Mouse (Mus musculus) heart, adult 2 months (tissue): Measurements from ENCODE around the gene Ndufc1. TPM values are rescaled to one million over a fixed set of nuclear protein-coding genes. Genes with fewer than 3 reads are reported as not detected.

Experiments
- DNase-seq, 2 experiments: peaks; one replicate each; pipeline ENCODE4 v3.0.0; 2021
- H3K27ac ChIP-seq: fragments of 200-600 bp; 2 replicates; pipeline ENCODE4 v1.8.1; 2022
- H3K27me3 ChIP-seq: fragments of 200-500 bp; 2 replicates; pipeline ENCODE4 v1.6.1; 2012; ENCODE audit warnings: mild to moderate bottlenecking, low read length, inconsistent platforms, mixed read lengths; ENCODE audit not compliant: control insufficient read depth, insufficient read depth
- H3K36me3 ChIP-seq: fragments of 200-500 bp; 2 replicates; pipeline ENCODE4 v1.6.1; 2012; ENCODE audit warnings: low read length, inconsistent platforms; ENCODE audit not compliant: control insufficient read depth, insufficient read depth
- H3K4me1 ChIP-seq: fragments of 200-500 bp; 2 replicates; pipeline ENCODE4 v1.6.1; 2011; ENCODE audit warnings: low read length; ENCODE audit not compliant: control insufficient read depth, insufficient read depth
- H3K4me3 ChIP-seq: fragments of 200-600 bp; 2 replicates; pipeline ENCODE4 v1.8.1; 2022
- H3K79me2 ChIP-seq: fragments of 200-500 bp; replicated peaks from 2 replicates; pipeline ENCODE4 v1.6.1; 2012; ENCODE audit warnings: mild to moderate bottlenecking, inconsistent platforms, low read length, moderate library complexity, mixed read lengths; ENCODE audit not compliant: control insufficient read depth, insufficient read depth
- H3K9ac ChIP-seq: fragments of 200-500 bp; 2 replicates; pipeline ENCODE4 v1.6.1; 2012; ENCODE audit warnings: low read depth, mild to moderate bottlenecking, control low read depth, inconsistent platforms, low read length, mixed read lengths
- CTCF ChIP-seq: fragments of 200-600 bp; IDR thresholded peaks from 2 replicates; pipeline ENCODE4 v1.8.1; 2022; ENCODE audit warnings: antibody characterized with exemption, mild to moderate bottlenecking, moderate library complexity
- EP300 ChIP-seq: fragments of 200-500 bp; IDR thresholded peaks from 2 replicates; pipeline ENCODE4 v1.6.1; 2011; ENCODE audit warnings: low read depth, low read length, control low read depth; ENCODE audit not compliant: insufficient read depth
- POLR2A ChIP-seq: fragments of 200-500 bp; IDR thresholded peaks from 2 replicates; pipeline ENCODE4 v1.6.1; 2011; ENCODE audit warnings: mild to moderate bottlenecking, low read depth, low read length, control low read depth; ENCODE audit not compliant: insufficient read depth
- WGBS: fragments of 180-500 bp; shearing (Covaris S2); methylation state at CpG from one replicate; pipeline ENCODE4 v1.1.7; 2018; 5-methylcytosine and 5-hydroxymethylcytosine counted together
- intact Hi-C: fragments of 180-260 bp; cut with DNase I; formaldehyde crosslinking; loops from one replicate; pipeline ENCODE4 v1.15.1; 2025
- polyA plus RNA-seq: library from polyadenylated mRNA; depleted of rRNA; stranded (reverse); fragments of >200 nt; gene quantifications from 2 replicates; pipeline ENCODE4 v1.2.3, GENCODE M21; 2012
- total RNA-seq, 2 experiments: library from RNA; stranded (reverse); gene quantifications; 2 replicates each; pipeline ENCODE4 v1.2.3; 2021

Ndufc1 gene
- total and polyA plus RNA-seq, 3 experiments = 770 to 1,819 (median 1,555) TPM

DNA sequence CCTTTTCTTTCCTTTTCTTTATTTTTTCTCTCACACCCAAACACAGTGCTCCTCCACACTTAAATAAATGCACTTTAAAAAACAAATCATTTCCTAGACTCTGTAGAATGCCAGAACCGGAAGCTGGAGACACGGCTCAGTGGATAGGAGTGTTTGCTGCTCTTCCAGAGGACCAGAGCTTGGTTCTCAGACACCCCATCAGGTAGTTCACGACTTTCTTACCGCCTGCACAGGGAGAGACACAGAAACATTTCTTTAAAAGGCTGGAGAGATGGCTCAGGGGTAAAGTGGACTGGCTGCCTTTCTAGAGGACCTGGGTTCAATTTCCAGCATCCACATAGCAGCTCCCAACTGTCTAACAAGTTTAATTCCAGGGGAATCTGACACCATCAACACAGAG is 9.3 kb downstream of the Ndufc1 start:
- no peaks in the 10 kb centered on the region for H3K79me2 ChIP-seq
- no peak overlapping the region for H3K9ac ChIP-seq
- H3K4me3 ChIP-seq = no peak overlapping the region
- 45% methylated on average over 4 of the region's 4 CpGs for WGBS
- H3K27me3 ChIP-seq = no peaks in the 10 kb centered on the region
- DNase-seq = no peak
- H3K4me1 ChIP-seq = no peaks in the 10 kb centered on the region
- no peak for TF ChIP-seq EP300
- no peak for TF ChIP-seq CTCF
- no peak for TF ChIP-seq POLR2A
- no peaks in the 10 kb centered on the region for H3K36me3 ChIP-seq
- H3K27ac ChIP-seq = no peak overlapping the region
- intact Hi-C loops = no loop called here

DNA sequence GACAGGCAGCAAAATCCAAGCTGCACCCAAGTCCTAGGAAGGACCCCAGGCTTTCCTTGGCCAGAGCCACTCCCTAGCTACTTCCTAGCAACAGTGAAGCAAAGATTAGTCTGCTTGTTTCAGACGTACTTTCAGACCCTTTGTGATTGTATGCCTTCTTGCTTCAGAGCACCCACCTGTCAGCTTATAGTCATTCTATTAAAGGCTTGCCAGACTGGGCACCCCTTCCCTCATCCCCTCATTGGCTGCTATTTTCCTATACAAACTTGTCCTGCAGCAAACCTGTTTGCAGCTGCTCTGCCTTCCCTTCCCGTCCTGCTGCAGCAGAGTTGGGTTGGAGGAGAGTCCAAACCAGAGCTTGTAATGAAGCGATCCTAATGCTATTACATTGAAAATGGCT is 10.1 kb downstream of the Ndufc1 start:
- H3K27ac ChIP-seq = no peak overlapping the region
- H3K27me3 ChIP-seq = no peaks in the 10 kb centered on the region
- 45% methylated on average over 3 of the region's 3 CpGs for WGBS
- intact Hi-C loops = no loop called here
- no peak overlapping the region for H3K4me3 ChIP-seq
- no peaks in the 10 kb centered on the region for H3K36me3 ChIP-seq
- no peak overlapping the region for H3K9ac ChIP-seq
- H3K4me1 ChIP-seq = no peaks in the 10 kb centered on the region
- no peak for TF ChIP-seq EP300
- TF ChIP-seq CTCF = no peak
- no peak for TF ChIP-seq POLR2A
- DNase-seq = no peak
- H3K79me2 ChIP-seq = no peaks in the 10 kb centered on the region

DNA sequence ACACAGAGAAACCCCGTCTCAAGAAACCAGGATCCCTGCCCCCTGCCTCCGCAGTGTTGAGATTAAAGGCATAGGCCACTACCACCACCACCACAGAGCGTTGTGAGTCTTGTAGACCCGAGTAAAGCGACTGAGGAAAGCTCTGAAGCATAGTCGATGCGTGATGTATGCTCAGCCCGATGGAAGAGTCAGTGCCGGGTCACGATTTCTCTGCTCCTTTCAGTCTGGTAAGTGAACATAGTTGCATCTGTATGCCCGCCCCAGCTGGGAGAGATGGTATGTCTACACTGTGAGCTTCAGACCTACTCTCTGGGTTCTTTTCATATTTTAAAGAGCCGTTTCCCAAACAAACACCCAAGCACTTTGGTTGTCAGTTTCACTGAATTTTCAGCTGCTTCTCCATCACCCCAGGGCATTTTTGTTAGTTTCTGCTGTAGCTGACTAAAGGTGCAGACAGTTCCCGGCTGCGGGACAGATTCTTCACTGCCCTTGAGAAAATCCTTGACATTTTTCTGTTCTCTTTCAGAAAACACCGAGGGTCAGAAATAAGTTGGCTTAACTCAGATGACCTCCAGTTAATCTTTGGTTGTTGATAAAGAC is 11.0 kb downstream of the Ndufc1 start:
- Histone ChIP-seq H3K9ac (no peak overlapping the region), H3K79me2 (no peaks in the 10 kb centered on the region), H3K4me3 (no peak overlapping the region), H3K27me3 (no peaks in the 10 kb centered on the region), H3K4me1 (no peaks in the 10 kb centered on the region), H3K36me3 (no peaks in the 10 kb centered on the region), H3K27ac (no peak overlapping the region)
- WGBS = 79% methylated on average over 15 of the region's 15 CpGs
- no peak for TF ChIP-seq POLR2A
- TF ChIP-seq EP300 = no peak
- no peak for TF ChIP-seq CTCF
- intact Hi-C loops = loop anchor here (2.0 kb wide), 1 partner anchor 19 kb away; no protein-coding TSS in a partner anchor
- no peak for DNase-seq

DNA sequence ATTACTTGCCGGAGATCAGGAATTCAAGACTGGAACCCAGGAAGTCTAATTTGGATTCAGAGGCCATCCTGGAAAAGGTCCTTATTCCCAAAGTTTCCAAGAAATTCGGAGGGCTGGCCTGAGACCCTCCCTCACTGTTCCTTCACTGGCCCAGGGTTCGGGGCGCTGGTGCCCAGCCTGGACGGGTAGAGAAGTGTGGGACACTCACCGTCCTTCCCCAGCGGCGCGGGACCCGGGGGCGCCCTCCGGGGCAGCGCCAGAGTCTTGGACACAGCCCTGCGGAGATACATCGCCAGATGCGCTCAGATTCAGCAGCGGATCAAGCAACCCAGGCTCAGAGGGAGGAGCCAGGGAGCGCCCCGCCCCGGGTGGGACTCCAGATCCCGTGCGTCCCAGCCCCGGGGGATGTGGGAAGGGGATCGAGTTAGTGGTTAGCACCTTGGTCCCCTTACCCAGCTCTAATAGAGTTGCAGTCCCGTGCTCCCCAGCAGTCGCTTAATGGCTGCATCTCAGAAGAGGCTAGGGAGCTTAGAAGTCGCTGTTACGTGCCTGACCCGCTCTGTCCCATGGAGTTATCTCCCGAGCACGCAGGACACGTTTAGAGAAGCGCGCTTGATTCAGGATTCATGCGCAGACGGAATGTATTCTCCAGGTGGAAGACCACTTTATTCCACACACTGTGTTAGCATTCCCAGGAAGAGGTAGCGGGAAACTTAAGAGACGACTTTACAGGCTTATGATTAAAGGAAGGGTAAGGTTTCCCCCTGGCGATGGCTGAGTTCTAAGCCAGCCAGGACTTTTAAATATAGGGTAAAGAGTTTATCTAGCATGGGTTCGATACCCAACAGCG is 12.3 kb downstream of the Ndufc1 start, which contains the start of gene Mgarp:
TSS of gene Mgarp (minus strand) at position 520 of the 850 bp plus-strand sequence.
- WGBS = 3% methylated on average over 41 of the region's 41 CpGs
- peak within 1 kb of the TSS; percentile 12 for H3K9ac ChIP-seq
- H3K27ac ChIP-seq = 0 out of 2 replicates have a peak within 1 kb of the TSS, but pooled peaks have one; percentile 2
- no peaks in the 10 kb centered on the region for H3K36me3 ChIP-seq
- intact Hi-C loops = loop anchor here (2.0 kb wide), 1 partner anchor 18 kb away; no protein-coding TSS in a partner anchor
- H3K27me3 ChIP-seq = no peaks in the 10 kb centered on the region
- no peaks in the 10 kb centered on the region for H3K79me2 ChIP-seq
- peak within 1 kb of the TSS; percentile 56 for H3K4me3 ChIP-seq
- TF ChIP-seq CTCF (peak; percentile 65), EP300 (no peak), POLR2A (no peak)
- DNase-seq = peak; percentile 76 to 84
- H3K4me1 ChIP-seq = no peaks in the 10 kb centered on the region

DNA sequence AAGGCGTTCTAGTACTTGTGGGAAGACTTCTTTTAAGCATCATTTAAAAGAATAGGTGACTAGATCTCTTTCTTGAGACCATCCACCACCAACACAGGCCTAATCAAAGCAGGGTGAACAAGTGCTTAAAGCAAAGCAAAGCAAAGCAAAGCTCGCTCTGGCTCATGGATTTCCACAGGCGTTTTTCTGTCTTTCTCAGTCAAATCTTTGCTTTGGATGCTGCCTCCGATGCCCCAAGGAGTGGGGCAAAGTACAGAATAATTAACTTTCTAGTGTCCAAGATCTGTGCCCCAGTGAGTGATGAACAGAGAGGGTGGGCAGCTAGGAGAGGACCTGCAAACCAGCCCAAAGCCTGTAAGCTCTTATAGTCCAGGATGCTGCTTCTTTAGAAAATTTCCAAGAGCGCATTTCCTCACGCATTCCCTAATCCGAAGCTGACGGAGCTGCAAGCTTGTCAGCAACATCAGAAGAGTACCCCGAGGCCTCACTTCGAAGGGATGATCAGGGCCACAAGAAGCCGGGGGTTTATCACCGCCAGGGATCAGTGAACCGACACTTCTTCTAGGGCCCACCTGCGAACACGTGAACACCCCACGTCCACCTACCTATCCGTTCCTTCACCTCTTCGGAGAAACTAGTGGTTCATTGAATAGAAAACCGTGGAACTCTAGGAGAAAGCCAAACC is 13.2 kb downstream of the Ndufc1 start:
- Histone ChIP-seq H3K36me3 (no peaks in the 10 kb centered on the region), H3K79me2 (no peaks in the 10 kb centered on the region), H3K9ac (no peak overlapping the region), H3K4me3 (no peak overlapping the region), H3K27ac (no peak overlapping the region), H3K4me1 (no peaks in the 10 kb centered on the region), H3K27me3 (no peaks in the 10 kb centered on the region)
- intact Hi-C loops = loop anchor here (2.0 kb wide), 1 partner anchor 17 kb away; no protein-coding TSS in a partner anchor
- DNase-seq = no peak
- TF ChIP-seq CTCF = no peak
- TF ChIP-seq POLR2A = no peak
- no peak for TF ChIP-seq EP300
- WGBS = 66% methylated on average over 19 of the region's 19 CpGs
